Mouse (Mus musculus) lung, adult 2 months (tissue): ENCODE data around the gene Slc10a1. TPM values are rescaled to one million over a fixed set of nuclear protein-coding genes. Genes with fewer than 3 reads are reported as not detected.

Experiments
- DNase-seq: peaks from one replicate; pipeline ENCODE4 v3.0.0; 2022
- H3K4me1 ChIP-seq: fragments of 200-500 bp; 2 replicates; pipeline ENCODE4 v1.6.1; 2011; ENCODE audit warnings: low read length; ENCODE audit not compliant: control insufficient read depth, insufficient read depth
- H3K4me3 ChIP-seq: fragments of 200-500 bp; replicated peaks from 2 replicates; pipeline ENCODE3; 2011; ENCODE audit warnings: low read depth, mild to moderate bottlenecking, control low read depth, low read length; ENCODE audit errors: extremely low read depth
- CTCF ChIP-seq: fragments of 200-500 bp; IDR thresholded peaks from 2 replicates; pipeline ENCODE4 v1.5.1; 2011; ENCODE audit warnings: mild to moderate bottlenecking, low read length, control low read depth; ENCODE audit not compliant: insufficient read depth
- POLR2A ChIP-seq: fragments of 200-500 bp; IDR thresholded peaks from 2 replicates; pipeline ENCODE4 v1.6.1; 2011; ENCODE audit warnings: low read depth, mild to moderate bottlenecking, control low read depth, low read length, borderline replicate concordance; ENCODE audit errors: extremely low read depth
- WGBS: fragments of 180-500 bp; shearing (Covaris S2); methylation state at CpG from one replicate; pipeline ENCODE4 v1.1.7; 2018; 5-methylcytosine and 5-hydroxymethylcytosine counted together
- polyA plus RNA-seq: library from polyadenylated mRNA; depleted of rRNA; stranded (reverse); fragments of >200 nt; gene quantifications from 2 replicates; pipeline ENCODE4 v1.2.3, GENCODE M21; 2012; rRNA removed

Gene Slc10a1
- polyA plus RNA-seq: 0.11 and 0.50 TPM in 2 replicates

GRCm38 (mm10) chr12:80968605-80969004 is at the start of gene Slc10a1:
Gene Slc10a1, minus strand, starts transcription at chr12:80968705.
- no peak for DNase-seq
- no peak within 1 kb of the TSS for H3K4me3 ChIP-seq
- no peaks in the 10 kb centered on the region for H3K4me1 ChIP-seq
- TF ChIP-seq CTCF (no peak), POLR2A (no peak)
- 79% methylated on average over 5 of the region's 5 CpGs for WGBS

- TF ChIP-seq POLR2A (no peak), CTCF (no peak)
- WGBS: 88% methylated on average over 12 of the region's 12 CpGs
- no peak overlapping the region for H3K4me3 ChIP-seq
- H3K4me1 ChIP-seq: no peaks in the 10 kb centered on the region
- DNase-seq: no peak
These were observed 49.1 kb upstream of the Slc10a1 start for GRCm38 (mm10) chr12:81017624-81018023.

DNA sequence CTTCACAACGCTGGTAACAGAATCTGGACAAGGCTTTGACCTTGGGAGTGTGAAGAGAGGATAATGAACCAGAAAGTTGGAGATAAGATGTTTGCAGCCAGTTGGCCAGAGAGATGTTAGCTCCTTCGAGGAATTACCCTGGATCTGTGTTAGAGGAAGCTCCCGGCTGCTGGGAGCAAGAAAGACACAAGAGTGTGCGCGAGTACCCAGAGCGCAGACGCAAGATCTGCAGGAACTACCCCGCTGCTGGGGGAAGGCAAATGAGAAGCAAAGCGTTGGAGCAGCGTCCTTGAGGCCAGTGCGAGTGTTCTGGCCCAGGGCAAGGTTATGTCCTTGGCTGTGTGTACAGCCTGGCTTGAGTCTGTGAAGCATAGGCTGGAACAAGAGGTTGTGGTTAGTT is 45.0 kb upstream of the Slc10a1 start:
- TF ChIP-seq POLR2A: no peak
- no peak for TF ChIP-seq CTCF
- H3K4me3 ChIP-seq: no peak overlapping the region
- no peak for DNase-seq
- H3K4me1 ChIP-seq: no peaks in the 10 kb centered on the region
- 67% methylated on average over 11 of the region's 11 CpGs for WGBS

DNA sequence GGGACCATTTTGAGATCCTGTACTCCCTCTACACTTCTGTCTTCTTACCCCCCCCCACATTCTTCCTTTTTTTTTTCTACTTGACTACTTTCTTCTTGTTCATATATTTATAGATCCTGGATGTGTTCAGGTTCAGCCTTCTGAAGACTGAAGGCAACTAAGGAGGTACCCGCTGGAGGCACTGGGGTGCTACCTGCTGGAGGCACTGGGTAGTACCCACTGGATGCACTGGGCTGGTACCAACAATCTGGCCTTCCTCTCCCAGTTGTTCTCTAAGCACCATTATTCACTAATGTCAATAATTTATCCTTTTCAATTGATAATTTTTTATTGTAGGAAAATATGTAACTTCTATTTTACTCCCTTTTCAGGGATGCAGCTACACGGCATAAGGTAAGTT is 43.5 kb upstream of the Slc10a1 start:
- WGBS: 92% methylated on average over 2 of the region's 2 CpGs
- no peak for TF ChIP-seq CTCF
- TF ChIP-seq POLR2A: no peak

GRCm38 (mm10) chr12:81009813-81010212 is 41.3 kb upstream of the Slc10a1 start:
- H3K4me3 ChIP-seq: no peak overlapping the region
- DNase-seq: no peak
- 39% methylated on average over 3 of the region's 3 CpGs for WGBS
- no peak for TF ChIP-seq POLR2A
- TF ChIP-seq CTCF: no peak
- no peaks in the 10 kb centered on the region for H3K4me1 ChIP-seq

More for the DNA sequence above, 43.5 kb upstream of the Slc10a1 start:
- H3K4me3 ChIP-seq: no peak overlapping the region
- no peaks in the 10 kb centered on the region for H3K4me1 ChIP-seq
- DNase-seq: no peak

GRCm38 (mm10) chr12:81002841-81003635 is 34.5 kb upstream of the Slc10a1 start:
- Histone ChIP-seq H3K4me1 (no peaks in the 10 kb centered on the region), H3K4me3 (no peak overlapping the region)
- no peak for DNase-seq
- 58% methylated on average over 13 of the region's 13 CpGs for WGBS
- no peak for TF ChIP-seq POLR2A
- no peak for TF ChIP-seq CTCF

DNA sequence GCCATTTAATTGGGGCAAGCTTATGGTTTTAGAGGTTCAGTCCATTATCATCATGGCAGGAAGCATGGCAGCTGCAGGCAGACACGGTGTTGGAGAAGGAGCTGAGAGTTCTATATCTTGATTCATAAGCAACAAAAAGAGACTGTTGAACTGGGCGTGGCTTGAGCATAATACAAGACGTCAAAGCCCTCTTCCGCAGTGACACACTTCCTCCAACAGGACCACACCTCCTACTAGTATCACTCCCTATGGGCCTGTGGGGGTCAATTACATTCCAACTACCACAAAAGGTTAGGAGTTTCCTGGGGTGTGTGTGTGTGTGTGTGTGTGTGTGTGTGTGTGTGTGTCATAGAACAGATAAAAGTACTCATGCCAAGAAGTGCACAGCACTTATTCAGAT is 32.4 kb upstream of the Slc10a1 start:
- DNase-seq: no peak
- TF ChIP-seq POLR2A: no peak
- TF ChIP-seq CTCF: no peak
- no peak overlapping the region for H3K4me3 ChIP-seq
- no peaks in the 10 kb centered on the region for H3K4me1 ChIP-seq
- WGBS: 49% methylated on average over 4 of the region's 4 CpGs

GRCm38 (mm10) chr12:80998528-80999221 is 30.2 kb upstream of the Slc10a1 start:
- no peaks in the 10 kb centered on the region for H3K4me1 ChIP-seq
- no peak overlapping the region for H3K4me3 ChIP-seq
- WGBS: 11% methylated on average over 33 of the region's 33 CpGs
- no peak for TF ChIP-seq POLR2A
- no peak for TF ChIP-seq CTCF
- no peak for DNase-seq

GRCm38 (mm10) chr12:80997652-80998051 is 29.1 kb upstream of the Slc10a1 start:
- TF ChIP-seq CTCF (no peak), POLR2A (no peak)
- WGBS: 77% methylated on average over 4 of the region's 4 CpGs
- H3K4me1 ChIP-seq: no peaks in the 10 kb centered on the region
- no peak overlapping the region for H3K4me3 ChIP-seq
- DNase-seq: no peak
